Mouse (Mus musculus) gastrocnemius, postnatal 4 days (tissue): ENCODE results near the gene Stag1. TPM values are rescaled to one million over a fixed set of nuclear protein-coding genes. Genes with fewer than 3 reads are reported as not detected.

Source experiments
- total RNA-seq, 2 experiments: library from RNA; stranded (reverse); gene quantifications; 2 replicates each; pipeline ENCODE4 v1.2.3; 2021

The Stag1 gene
- total RNA-seq, 2 experiments from 2014 or later = 59.5 to 67.5 TPM

Other genes starting within 250 kb of the Stag1 start
- gene Il20rb, start 111.0 kb upstream of the Stag1 start, total RNA-seq = 1 to 10 TPM; 4.8 to 5.4 TPM
- gene Nck1, start 51.7 kb upstream of the Stag1 start, total RNA-seq = 10 to 100 TPM; 44.6 to 46.7 TPM
- gene Slc35g2, start 26.7 kb upstream of the Stag1 start, total RNA-seq = 1 to 10 TPM; 1.8 to 2.0 TPM